ENCODE assay signal across 8 mouse cellular contexts in genomic region chr15:67019194-67019661, GRCm38 (mm10).
DNase-seq lines count a peak whose midpoint lies in the region; ATAC-seq lines count a peak whose summit lies in the region.

No protein-coding gene starts in this region.

- peak; percentile 67 for ATAC-seq in midbrain, embryonic 13.5 days
- ATAC-seq in kidney, embryonic 14.5 days (ENCODE audit: low FRiP score, low TSS enrichment), result peak; percentile 37; the same call in 1 of the 2 replicates

- H3K36me3 ChIP-seq in midbrain, embryonic 13.5 days, result no peaks in the 10 kb centered on the region
- no peaks in the 10 kb centered on the region for H3K36me3 ChIP-seq in midbrain, embryonic 10.5 days
- no peaks in the 10 kb centered on the region for H3K36me3 ChIP-seq in kidney, embryonic 14.5 days (ENCODE audit: control insufficient read depth, insufficient read depth, low read length)

- H3K9me3 ChIP-seq in midbrain, embryonic 13.5 days, result no peaks in the 10 kb centered on the region
- no peaks in the 10 kb centered on the region for H3K9me3 ChIP-seq in midbrain, embryonic 10.5 days (replicated peaks)
- H3K9me3 ChIP-seq in kidney, embryonic 14.5 days (ENCODE audit: control insufficient read depth, low read length), result no peaks in the 10 kb centered on the region; the same call in 1 of the 2 replicates

- H3K4me3 ChIP-seq in midbrain, embryonic 13.5 days (replicated peaks), result no peak overlapping the region
- H3K4me3 ChIP-seq in midbrain, embryonic 10.5 days, result no peak overlapping the region
- H3K4me3 ChIP-seq in kidney, embryonic 14.5 days (ENCODE audit: low read length), result no peak overlapping the region

- no peaks in the 10 kb centered on the region for H3K27me3 ChIP-seq in midbrain, embryonic 13.5 days
- H3K27me3 ChIP-seq in midbrain, embryonic 10.5 days (ENCODE audit: low read depth, poor library complexity, severe bottlenecking), result no peaks in the 10 kb centered on the region
- no peaks in the 10 kb centered on the region for H3K27me3 ChIP-seq in kidney, embryonic 14.5 days (ENCODE audit: control insufficient read depth, insufficient read depth, low read length)

- H3K4me2 ChIP-seq in midbrain, embryonic 13.5 days (replicated peaks), result no peak overlapping the region
- no peak overlapping the region for H3K4me2 ChIP-seq in kidney, embryonic 14.5 days (replicated peaks; ENCODE audit: low read depth, low read length)

- 49% methylated on average over 6 of the region's 6 CpGs for whole genome bisulfite sequencing in midbrain, embryonic 13.5 days
- WGBS in midbrain, embryonic 10.5 days, result 48% methylated on average over 6 of the region's 6 CpGs
- WGBS in kidney, embryonic 14.5 days, result 11% methylated on average over 6 of the region's 6 CpGs

- H3K27ac ChIP-seq in midbrain, embryonic 13.5 days, result no peak overlapping the region
- H3K27ac ChIP-seq in midbrain, embryonic 10.5 days (replicated peaks), result no peak overlapping the region
- no peak overlapping the region for H3K27ac ChIP-seq in kidney, embryonic 14.5 days (ENCODE audit: low read depth, low read length)

- H3K9ac ChIP-seq in midbrain, embryonic 13.5 days (replicated peaks), result no peak overlapping the region
- no peak overlapping the region for H3K9ac ChIP-seq in kidney, embryonic 14.5 days (ENCODE audit: low read depth, low read length)

- no peaks in the 10 kb centered on the region for H3K4me1 ChIP-seq in midbrain, embryonic 13.5 days (replicated peaks)
- H3K4me1 ChIP-seq in midbrain, embryonic 10.5 days, result peaks cover 9% of the 10 kb centered on the region
- peaks cover 11% of the 10 kb centered on the region for H3K4me1 ChIP-seq in kidney, embryonic 14.5 days (ENCODE audit: control insufficient read depth, insufficient read depth, low read length)

- no peak for DNase-seq in midbrain, embryonic 10.5 days (ENCODE audit: low spot score)
- DNase-seq in gastrocnemius, postnatal 10 days, result peak; percentile 41
- DNase-seq in mesoderm, embryonic 11.5 days (ENCODE audit: low read depth, low spot score), result peak; percentile 63
- DNase-seq in right cerebral cortex, postnatal 14 days, result no peak
- no peak for DNase-seq in left cerebral cortex, adult 8-10 months (ENCODE audit: low spot score in 2 of 2)
- no peak for DNase-seq in layer of hippocampus, adult 18-20 months (ENCODE audit: low spot score in 2 of 2)

Comparison
In these comparisons a context has a peak if more than half of its experiments do, and no peak if none do; other contexts are left out.
1. DNase-seq: peak in gastrocnemius, postnatal 10 days (single experiment) and mesoderm, embryonic 11.5 days (single experiment); none in midbrain, embryonic 10.5 days (single experiment), right cerebral cortex, postnatal 14 days (single experiment), left cerebral cortex, adult 8-10 months (0 of 2) and layer of hippocampus, adult 18-20 months (0 of 2).